Mouse (Mus musculus): Measurements from ENCODE around the gene Pak2. TPM values are rescaled to one million over a fixed set of nuclear protein-coding genes. Genes with fewer than 3 reads are reported as not detected.
A peak's percentile ranks its signal among the peaks of the same experiment; 100 is the strongest.

Gene Pak2
- polyA plus RNA-seq, 1 experiment from 2014 or later: 39.2 TPM

DNA sequence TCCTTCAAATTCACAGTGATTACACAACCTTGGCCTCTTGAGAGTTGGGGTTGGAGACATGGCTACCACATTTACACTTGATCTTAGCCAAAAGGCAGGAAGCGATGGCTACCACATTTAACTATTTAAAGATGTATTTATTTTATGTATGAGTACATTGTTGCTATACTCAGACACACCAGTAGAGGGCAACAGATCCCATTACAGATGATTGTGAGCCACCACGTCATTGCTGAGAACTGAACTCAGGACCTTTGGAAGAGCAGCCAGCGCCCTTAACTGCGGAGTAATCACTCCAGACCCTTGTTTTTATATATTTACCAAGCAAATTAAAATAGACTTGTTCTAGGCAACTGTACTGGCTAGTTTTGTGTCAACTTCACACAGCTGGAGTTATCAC lies 36.8 kb downstream of the Pak2 start:
- H3K27ac ChIP-seq: no peak overlapping the region
- H3K9ac ChIP-seq: no peak overlapping the region
- H3K4me1 ChIP-seq: no peaks in the 10 kb centered on the region
- no peaks in the 10 kb centered on the region for H3K27me3 ChIP-seq
- H3K9me3 ChIP-seq: no peaks in the 10 kb centered on the region
- no peak for ATAC-seq (ENCODE audit: insufficient number of reproducible peaks, insufficient read depth, low FRiP score, low TSS enrichment)
- no peak overlapping the region for H3K4me3 ChIP-seq
- 94% methylated on average over 4 of the region's 4 CpGs for WGBS
- H3K4me2 ChIP-seq (replicated peaks): no peak overlapping the region
- H3K36me3 ChIP-seq: peaks cover 68% of the 10 kb centered on the region

DNA sequence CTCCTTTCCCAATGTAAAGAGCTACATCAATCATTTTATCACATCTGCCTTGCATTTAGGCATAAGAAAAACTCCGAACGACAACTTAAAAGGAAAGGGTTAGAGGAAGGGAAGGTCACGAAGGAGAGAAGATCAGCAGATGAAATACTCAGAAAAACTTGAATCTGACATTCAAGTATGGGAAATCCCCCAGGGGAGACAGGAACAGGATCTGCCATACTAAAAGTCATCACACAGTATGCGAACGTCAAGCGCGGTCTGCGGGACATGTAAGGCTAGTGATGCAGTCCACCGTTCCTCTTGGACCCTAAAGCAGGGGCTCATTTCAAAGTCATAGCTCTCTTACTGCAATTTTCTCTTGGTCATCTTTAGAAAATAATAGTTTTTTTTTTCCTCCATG lies 59.5 kb downstream of the Pak2 start:
- Histone ChIP-seq H3K4me2 (replicated peaks) (no peak overlapping the region), H3K36me3 (peaks cover 77% of the 10 kb centered on the region), H3K9ac (no peak overlapping the region), H3K9me3 (no peaks in the 10 kb centered on the region), H3K27ac (no peak overlapping the region), H3K4me3 (no peak overlapping the region), H3K27me3 (no peaks in the 10 kb centered on the region), H3K4me1 (no peaks in the 10 kb centered on the region)
- WGBS: 84% methylated on average over 9 of the region's 9 CpGs
- no peak for ATAC-seq (ENCODE audit: insufficient number of reproducible peaks, insufficient read depth, low FRiP score, low TSS enrichment)

DNA sequence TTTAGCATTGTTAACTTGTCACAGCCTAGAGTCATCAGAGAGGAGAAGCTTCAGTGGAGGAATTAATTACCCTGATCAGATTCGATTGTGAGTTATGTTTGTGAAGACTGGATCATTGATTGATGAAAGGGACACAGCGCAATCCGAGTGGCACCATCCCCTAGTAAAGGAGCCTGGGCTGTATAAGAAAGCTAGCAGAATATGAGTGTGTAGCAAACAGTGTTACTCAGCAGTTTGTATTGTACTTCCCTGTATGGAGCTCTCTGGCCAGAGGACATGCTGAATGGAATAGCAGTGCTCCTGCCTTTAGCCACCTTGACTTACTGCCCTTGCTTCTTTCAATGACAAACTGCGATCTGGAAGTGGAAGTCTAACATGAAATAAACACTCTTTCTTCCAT lies 68.8 kb downstream of the Pak2 start:
- no peak overlapping the region for H3K4me2 ChIP-seq (replicated peaks)
- H3K9ac ChIP-seq: no peak overlapping the region
- H3K4me1 ChIP-seq: no peaks in the 10 kb centered on the region
- peaks cover 16% of the 10 kb centered on the region for H3K36me3 ChIP-seq
- WGBS: 85% methylated on average over 4 of the region's 4 CpGs
- H3K9me3 ChIP-seq: no peaks in the 10 kb centered on the region
- no peak for ATAC-seq (ENCODE audit: insufficient number of reproducible peaks, insufficient read depth, low FRiP score, low TSS enrichment)
- no peak overlapping the region for H3K4me3 ChIP-seq
- H3K27ac ChIP-seq: no peak overlapping the region
- H3K27me3 ChIP-seq: no peaks in the 10 kb centered on the region

DNA sequence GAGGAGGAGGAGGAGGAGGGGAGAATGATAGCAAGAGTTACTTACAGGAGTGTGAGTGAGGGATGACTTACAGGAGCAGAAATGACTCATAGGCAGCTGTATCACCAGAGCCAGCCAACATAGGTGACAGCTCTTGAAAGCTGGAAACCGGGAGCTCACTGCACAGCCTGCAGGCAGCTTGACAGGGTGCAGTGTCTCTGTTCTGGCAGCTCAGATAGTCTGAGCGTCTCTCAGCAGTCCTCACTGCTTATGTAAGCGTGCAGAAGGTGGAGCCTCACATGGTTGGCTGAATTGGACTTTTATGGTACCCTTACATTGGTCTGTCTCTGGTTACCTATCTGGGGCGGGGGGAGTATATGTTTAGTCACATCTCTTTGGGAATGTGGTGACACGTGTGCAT lies 69.2 kb downstream of the Pak2 start:
- H3K4me2 ChIP-seq (replicated peaks): no peak overlapping the region
- no peak overlapping the region for H3K27ac ChIP-seq
- no peaks in the 10 kb centered on the region for H3K4me1 ChIP-seq
- no peak overlapping the region for H3K4me3 ChIP-seq
- no peaks in the 10 kb centered on the region for H3K27me3 ChIP-seq
- H3K36me3 ChIP-seq: peaks cover 11% of the 10 kb centered on the region; the same call in 1 of the 2 replicates
- 47% methylated on average over 5 of the region's 5 CpGs for WGBS
- H3K9ac ChIP-seq: no peak overlapping the region
- H3K9me3 ChIP-seq: no peaks in the 10 kb centered on the region
- no peak for ATAC-seq (ENCODE audit: insufficient number of reproducible peaks, insufficient read depth, low FRiP score, low TSS enrichment)

DNA sequence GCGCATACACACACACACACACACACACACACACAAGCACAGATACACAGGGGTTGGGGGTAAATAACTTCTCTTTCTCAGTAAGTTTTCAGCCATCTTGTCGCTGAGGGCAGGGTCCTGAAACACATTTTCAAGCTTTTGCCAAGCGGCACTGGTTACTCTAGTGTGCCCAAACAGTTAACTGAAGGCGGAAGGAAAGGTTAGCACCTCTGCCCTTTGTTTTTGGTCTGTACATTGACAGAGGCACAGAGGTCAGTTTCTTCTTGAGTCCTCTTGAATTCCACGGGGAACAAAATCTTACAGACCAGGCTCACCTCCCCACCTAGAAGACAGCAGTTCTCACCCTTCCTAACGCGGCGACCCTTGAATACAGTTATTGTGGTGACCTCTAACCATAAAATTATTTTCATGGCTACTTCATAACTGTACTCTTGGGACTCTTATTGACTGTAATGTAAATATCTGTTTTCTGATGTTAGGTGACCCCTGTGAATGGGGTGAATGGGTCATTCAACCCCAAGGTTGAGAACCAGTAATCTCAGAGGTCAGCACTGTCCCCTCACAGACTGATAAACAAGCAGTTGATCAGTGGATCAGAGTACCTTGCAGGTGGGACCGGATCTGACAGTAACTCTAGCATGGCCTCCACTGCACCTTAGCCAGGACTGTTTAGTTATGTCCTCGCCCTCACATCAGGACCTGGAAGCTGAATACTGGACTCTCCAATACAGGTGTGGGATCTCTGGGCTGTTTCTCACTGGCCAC lies 70.4 kb downstream of the Pak2 start:
- Histone ChIP-seq H3K9ac (no peak overlapping the region), H3K27me3 (no peaks in the 10 kb centered on the region), H3K4me3 (no peak overlapping the region), H3K4me2 (replicated peaks) (no peak overlapping the region), H3K36me3 (peaks cover 8% of the 10 kb centered on the region; the same call in 1 of the 2 replicates), H3K9me3 (no peaks in the 10 kb centered on the region), H3K27ac (no peak overlapping the region), H3K4me1 (no peaks in the 10 kb centered on the region)
- no peak for ATAC-seq (ENCODE audit: insufficient number of reproducible peaks, insufficient read depth, low FRiP score, low TSS enrichment)
- WGBS: 64% methylated on average over 10 of the region's 10 CpGs

DNA sequence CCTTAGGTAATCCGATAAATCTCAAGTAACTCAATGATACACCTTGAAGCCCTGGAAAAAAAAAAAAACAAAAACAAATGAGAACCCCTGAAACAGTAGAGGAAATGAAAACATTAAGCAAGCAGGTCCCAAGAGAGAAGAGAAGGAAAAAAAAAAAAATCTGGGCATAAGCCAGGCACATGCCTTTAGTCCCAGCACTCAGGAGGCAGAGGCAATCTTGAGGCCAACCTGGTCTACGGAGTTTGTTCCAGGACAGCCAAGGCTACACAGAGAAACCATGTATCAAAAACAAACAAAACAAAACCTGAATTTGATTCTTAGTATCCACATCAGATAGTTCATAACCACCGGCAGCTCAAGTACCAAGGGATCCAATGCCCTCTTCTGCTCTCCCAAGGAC lies 74.4 kb downstream of the Pak2 start:
- Histone ChIP-seq H3K9ac (no peak overlapping the region), H3K36me3 (0 out of 2 replicates have a peak, but pooled peaks cover 3% of the 10 kb centered on the region), H3K4me1 (peaks cover 8% of the 10 kb centered on the region), H3K27me3 (no peaks in the 10 kb centered on the region), H3K4me3 (no peak overlapping the region), H3K4me2 (replicated peaks) (no peak overlapping the region), H3K27ac (no peak overlapping the region), H3K9me3 (no peaks in the 10 kb centered on the region)
- no peak for ATAC-seq (ENCODE audit: insufficient number of reproducible peaks, insufficient read depth, low FRiP score, low TSS enrichment)
- WGBS: 95% methylated on average over 3 of the region's 3 CpGs

DNA sequence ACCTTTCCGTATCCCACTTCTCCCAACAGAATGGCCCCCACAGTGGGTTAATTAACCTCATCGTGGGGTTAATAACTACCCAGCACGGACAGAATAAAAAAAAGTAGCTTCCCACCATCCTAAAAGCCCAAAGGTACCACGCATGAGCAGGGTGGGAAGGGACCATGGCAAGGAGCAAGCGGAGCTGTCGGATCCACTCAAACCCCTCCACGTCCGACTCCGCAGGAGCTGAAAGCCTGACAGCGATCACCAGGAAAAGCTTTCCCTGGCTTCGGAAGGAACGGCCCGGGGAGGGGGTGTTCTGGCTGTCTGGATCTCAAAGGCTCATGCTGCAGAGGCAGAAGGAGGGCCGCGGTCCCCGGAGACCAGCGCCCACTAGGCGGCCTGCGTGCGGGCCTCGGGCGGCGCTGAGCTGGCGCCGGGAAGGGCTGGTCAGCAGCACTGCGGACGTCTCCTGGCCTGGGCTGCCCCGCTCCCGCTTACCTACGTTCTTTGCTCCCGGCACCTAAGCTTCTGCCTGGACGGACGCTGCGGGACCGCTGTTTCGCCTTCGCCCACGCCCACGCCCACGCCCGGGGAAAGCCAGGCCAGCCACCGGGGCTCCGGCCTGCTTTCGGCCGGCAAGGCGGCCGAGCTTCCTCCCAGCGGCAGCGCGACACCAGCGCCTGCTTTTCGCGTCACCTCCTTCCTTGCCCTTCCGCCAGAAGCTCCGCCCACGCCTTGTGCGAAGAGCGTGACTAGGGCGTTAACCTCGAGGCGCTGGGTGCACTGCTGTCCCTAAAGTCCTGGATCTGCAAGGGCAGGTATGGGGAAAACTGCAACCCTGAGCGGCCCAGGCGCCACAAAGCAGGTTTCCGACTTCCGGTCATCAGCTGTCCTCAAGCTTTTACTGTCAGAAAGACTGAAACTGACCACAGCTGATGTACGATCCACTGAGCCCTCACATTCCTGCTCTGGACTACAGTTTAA lies 76.3 kb downstream of the Pak2 start, which contains the start of gene Senp5:
Senp5 (minus strand) TSS at position 779 of the 969 bp plus-strand sequence.
- Histone ChIP-seq H3K27ac (peak within 1 kb of the TSS; percentile 69), H3K27me3 (no peaks in the 10 kb centered on the region), H3K4me2 (replicated peaks) (peak within 1 kb of the TSS; percentile 91), H3K4me3 (peak within 1 kb of the TSS; percentile 97), H3K9me3 (no peaks in the 10 kb centered on the region), H3K36me3 (0 out of 2 replicates have a peak, but pooled peaks cover 5% of the 10 kb centered on the region), H3K9ac (peak within 1 kb of the TSS; percentile 90), H3K4me1 (peaks cover 8% of the 10 kb centered on the region)
- 1% methylated on average over 66 of the region's 66 CpGs for WGBS
- peak; percentile 79 for ATAC-seq (ENCODE audit: insufficient number of reproducible peaks, insufficient read depth, low FRiP score, low TSS enrichment)

DNA sequence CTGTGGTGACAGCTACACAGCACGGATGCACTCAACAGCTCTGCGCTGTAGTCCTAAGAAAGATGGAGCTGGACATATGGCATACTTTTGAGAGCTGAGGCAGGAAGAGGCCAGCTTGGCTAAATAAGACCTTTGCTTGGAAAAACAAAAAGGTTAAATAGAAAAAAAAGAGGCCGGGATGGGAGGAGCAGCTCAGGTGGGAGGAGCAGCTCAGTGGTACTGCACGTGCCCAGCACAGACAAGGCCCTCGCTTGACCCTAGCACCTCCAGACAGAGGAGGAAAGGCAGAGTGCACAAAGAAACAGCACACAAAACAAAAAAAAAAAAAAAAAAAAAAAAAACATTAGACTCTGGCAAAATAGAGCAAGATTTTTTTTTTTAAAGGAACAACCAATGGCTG lies 82.8 kb downstream of the Pak2 start:
- no peak for ATAC-seq (ENCODE audit: insufficient number of reproducible peaks, insufficient read depth, low FRiP score, low TSS enrichment)

DNA sequence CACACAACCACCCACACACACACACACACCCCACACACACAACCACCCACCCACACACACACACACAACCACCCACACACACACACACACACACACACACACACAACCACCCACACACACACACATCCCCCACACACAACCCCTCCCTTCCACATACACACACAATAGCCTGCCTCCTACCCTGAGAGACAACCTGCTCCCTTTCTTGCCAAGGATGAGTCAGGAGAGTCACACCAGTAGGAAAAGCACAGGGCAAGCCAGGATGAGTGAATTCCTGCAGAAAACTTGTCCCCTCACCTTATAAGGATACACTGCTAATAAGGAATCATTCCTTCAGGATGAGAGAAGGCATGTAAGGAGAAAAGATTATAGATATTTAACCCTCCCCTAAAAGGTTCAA lies 85.2 kb downstream of the Pak2 start:
- Histone ChIP-seq H3K4me3 (no peak overlapping the region), H3K27me3 (no peaks in the 10 kb centered on the region), H3K4me2 (replicated peaks) (no peak overlapping the region), H3K36me3 (peaks cover 12% of the 10 kb centered on the region), H3K9ac (no peak overlapping the region), H3K4me1 (no peaks in the 10 kb centered on the region), H3K27ac (no peak overlapping the region), H3K9me3 (no peaks in the 10 kb centered on the region)
- no peak for ATAC-seq (ENCODE audit: insufficient number of reproducible peaks, insufficient read depth, low FRiP score, low TSS enrichment)

More for the DNA sequence above, 82.8 kb downstream of the Pak2 start:
- H3K9me3 ChIP-seq: no peaks in the 10 kb centered on the region
- WGBS: 77% methylated on average over 5 of the region's 5 CpGs
- H3K36me3 ChIP-seq: 0 out of 2 replicates have a peak, but pooled peaks cover 5% of the 10 kb centered on the region
- no peak overlapping the region for H3K27ac ChIP-seq
- no peaks in the 10 kb centered on the region for H3K4me1 ChIP-seq
- H3K9ac ChIP-seq: no peak overlapping the region
- H3K27me3 ChIP-seq: no peaks in the 10 kb centered on the region
- no peak overlapping the region for H3K4me2 ChIP-seq (replicated peaks)
- no peak overlapping the region for H3K4me3 ChIP-seq

DNA sequence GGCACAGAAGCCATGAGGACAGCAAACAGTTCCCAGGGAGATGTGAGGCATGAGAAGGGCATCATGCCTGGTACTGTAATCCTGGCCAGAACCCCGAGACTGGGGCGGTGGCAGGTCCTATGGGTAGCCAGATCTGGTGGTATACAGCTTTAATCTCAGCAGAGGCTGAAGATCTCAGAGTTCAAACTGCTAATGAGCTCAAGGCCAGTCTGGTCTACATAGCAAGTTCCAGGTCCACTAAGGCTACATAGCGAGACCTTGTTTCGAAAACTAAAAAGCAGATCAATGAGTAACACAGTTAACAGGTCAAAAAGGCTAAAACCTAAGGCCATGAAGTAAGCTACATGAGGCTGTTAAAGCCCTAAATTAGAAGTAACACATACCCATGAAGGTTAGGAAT lies 85.9 kb downstream of the Pak2 start:
- Histone ChIP-seq H3K9ac (no peak overlapping the region), H3K36me3 (peaks cover 18% of the 10 kb centered on the region), H3K4me3 (no peak overlapping the region), H3K4me1 (no peaks in the 10 kb centered on the region), H3K27ac (no peak overlapping the region), H3K4me2 (replicated peaks) (no peak overlapping the region), H3K9me3 (no peaks in the 10 kb centered on the region), H3K27me3 (no peaks in the 10 kb centered on the region)
- 98% methylated on average over 4 of the region's 4 CpGs for WGBS
- ATAC-seq (ENCODE audit: insufficient number of reproducible peaks, insufficient read depth, low FRiP score, low TSS enrichment): no peak

DNA sequence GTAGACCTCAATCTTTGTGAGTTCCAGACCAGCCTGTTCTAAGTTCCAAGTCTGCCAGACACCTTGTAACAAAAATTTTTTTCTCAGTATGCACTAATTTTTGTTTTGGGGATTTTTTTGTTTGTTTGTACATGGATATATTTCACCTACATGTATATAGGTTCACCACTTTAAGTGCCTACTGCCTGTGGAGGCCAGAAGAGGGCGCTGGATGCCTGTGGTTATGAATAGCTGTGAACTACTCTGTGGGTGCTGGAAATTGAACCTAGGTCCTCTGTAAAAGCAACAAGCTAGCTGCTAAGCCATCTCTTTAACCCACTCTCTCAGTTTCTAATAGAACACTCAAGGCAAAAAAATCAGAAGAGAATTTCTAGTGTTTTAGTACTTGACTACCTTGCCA lies 87.1 kb downstream of the Pak2 start:
- Histone ChIP-seq H3K9ac (no peak overlapping the region), H3K4me2 (replicated peaks) (no peak overlapping the region), H3K4me1 (no peaks in the 10 kb centered on the region), H3K27me3 (no peaks in the 10 kb centered on the region), H3K4me3 (no peak overlapping the region), H3K27ac (no peak overlapping the region), H3K9me3 (no peaks in the 10 kb centered on the region), H3K36me3 (peaks cover 26% of the 10 kb centered on the region)
- no peak for ATAC-seq (ENCODE audit: insufficient number of reproducible peaks, insufficient read depth, low FRiP score, low TSS enrichment)
- WGBS: 23% methylated on average over 1 of the region's 1 CpGs

DNA sequence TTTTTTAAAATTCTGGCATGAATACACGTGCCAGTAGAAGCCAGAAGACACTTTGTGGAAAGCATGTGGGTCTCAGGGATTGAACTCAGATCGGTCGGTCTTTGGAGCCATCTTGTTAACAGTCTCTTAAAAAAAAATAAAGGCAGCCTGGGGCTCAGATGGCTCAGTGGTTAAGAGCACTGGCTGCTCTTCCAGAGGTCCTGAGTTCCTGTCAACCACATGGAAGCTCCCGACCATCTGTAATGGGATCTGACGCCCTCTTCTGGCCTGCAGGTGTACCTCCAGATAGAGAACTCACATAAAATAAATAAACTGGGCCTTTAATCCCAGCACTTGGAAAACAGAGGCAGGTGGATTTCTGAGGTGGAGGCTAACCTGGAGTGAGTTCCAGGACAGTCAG lies 98.2 kb downstream of the Pak2 start:
- Histone ChIP-seq H3K9me3 (no peaks in the 10 kb centered on the region), H3K27ac (no peak overlapping the region), H3K27me3 (no peaks in the 10 kb centered on the region), H3K4me1 (no peaks in the 10 kb centered on the region), H3K9ac (no peak overlapping the region), H3K4me2 (replicated peaks) (no peak overlapping the region), H3K36me3 (peaks cover 35% of the 10 kb centered on the region), H3K4me3 (no peak overlapping the region)
- no peak for ATAC-seq (ENCODE audit: insufficient number of reproducible peaks, insufficient read depth, low FRiP score, low TSS enrichment)
- WGBS: 73% methylated on average over 5 of the region's 5 CpGs
